Mouse (Mus musculus) urinary bladder, postnatal 14 days (tissue): ENCODE data around the gene Tcf7l1.

Experiments
- DNase-seq: peaks from one replicate; pipeline ENCODE4 v3.0.0; 2021; ENCODE audit warnings: low spot score

Tcf7l1 gene

GRCm38 (mm10) chr6:72623661-72624402 is 165.2 kb downstream of the Tcf7l1 start:
- DNase-seq, result no peak

GRCm38 (mm10) chr6:72622917-72623316 is 166.1 kb downstream of the Tcf7l1 start:
- DNase-seq, result no peak

GRCm38 (mm10) chr6:72620920-72621319 is 168.1 kb downstream of the Tcf7l1 start:
- no peak for DNase-seq

GRCm38 (mm10) chr6:72619734-72620532 is 169.1 kb downstream of the Tcf7l1 start:
- no peak for DNase-seq

GRCm38 (mm10) chr6:72616643-72617288 is 172.3 kb downstream of the Tcf7l1 start, which contains the start of gene Tgoln1:
Tgoln1 (minus strand) TSS chr6:72617000.
- peak; percentile 94 for DNase-seq

- DNase-seq, result no peak
Observed at GRCm38 (mm10) chr6:72615561-72616375, 173.3 kb downstream of the Tcf7l1 start.

GRCm38 (mm10) chr6:72615151-72615550 is 173.9 kb downstream of the Tcf7l1 start:
- DNase-seq, result no peak

GRCm38 (mm10) chr6:72610261-72610660 is 178.8 kb downstream of the Tcf7l1 start:
- DNase-seq, result no peak

- no peak for DNase-seq
Observed at GRCm38 (mm10) chr6:72608662-72609184, 180.3 kb downstream of the Tcf7l1 start.

GRCm38 (mm10) chr6:72607676-72608075 is 181.4 kb downstream of the Tcf7l1 start:
- no peak for DNase-seq

- no peak for DNase-seq
Observed at GRCm38 (mm10) chr6:72607060-72607459, 182.0 kb downstream of the Tcf7l1 start.

- no peak for DNase-seq
Observed at GRCm38 (mm10) chr6:72604066-72604465, 185.0 kb downstream of the Tcf7l1 start.

GRCm38 (mm10) chr6:72601732-72602131 is 187.3 kb downstream of the Tcf7l1 start:
- peak; percentile 82 for DNase-seq

- DNase-seq, result no peak
Observed at GRCm38 (mm10) chr6:72600771-72601170, 188.3 kb downstream of the Tcf7l1 start.

- no peak for DNase-seq
Observed at GRCm38 (mm10) chr6:72600216-72600615, 188.8 kb downstream of the Tcf7l1 start.

- peak; percentile 43 for DNase-seq
Observed at GRCm38 (mm10) chr6:72598791-72599557, 190.1 kb downstream of the Tcf7l1 start.

- peak; percentile 95 for DNase-seq
Observed at GRCm38 (mm10) chr6:72597956-72598753, 190.9 kb downstream of the Tcf7l1 start, which contains the start of the genes Elmod3 and Retsat. Elmod3 (minus strand) TSS chr6:72598413. Retsat (plus strand) TSS chr6:72598475.

- peak; percentile 22 for DNase-seq
Observed at GRCm38 (mm10) chr6:72597083-72597874, 191.8 kb downstream of the Tcf7l1 start.

- no peak for DNase-seq
Observed at GRCm38 (mm10) chr6:72593914-72594313, 195.1 kb downstream of the Tcf7l1 start.
